ENCODE assay signal across 8 mouse cellular contexts in the genomic region with DNA sequence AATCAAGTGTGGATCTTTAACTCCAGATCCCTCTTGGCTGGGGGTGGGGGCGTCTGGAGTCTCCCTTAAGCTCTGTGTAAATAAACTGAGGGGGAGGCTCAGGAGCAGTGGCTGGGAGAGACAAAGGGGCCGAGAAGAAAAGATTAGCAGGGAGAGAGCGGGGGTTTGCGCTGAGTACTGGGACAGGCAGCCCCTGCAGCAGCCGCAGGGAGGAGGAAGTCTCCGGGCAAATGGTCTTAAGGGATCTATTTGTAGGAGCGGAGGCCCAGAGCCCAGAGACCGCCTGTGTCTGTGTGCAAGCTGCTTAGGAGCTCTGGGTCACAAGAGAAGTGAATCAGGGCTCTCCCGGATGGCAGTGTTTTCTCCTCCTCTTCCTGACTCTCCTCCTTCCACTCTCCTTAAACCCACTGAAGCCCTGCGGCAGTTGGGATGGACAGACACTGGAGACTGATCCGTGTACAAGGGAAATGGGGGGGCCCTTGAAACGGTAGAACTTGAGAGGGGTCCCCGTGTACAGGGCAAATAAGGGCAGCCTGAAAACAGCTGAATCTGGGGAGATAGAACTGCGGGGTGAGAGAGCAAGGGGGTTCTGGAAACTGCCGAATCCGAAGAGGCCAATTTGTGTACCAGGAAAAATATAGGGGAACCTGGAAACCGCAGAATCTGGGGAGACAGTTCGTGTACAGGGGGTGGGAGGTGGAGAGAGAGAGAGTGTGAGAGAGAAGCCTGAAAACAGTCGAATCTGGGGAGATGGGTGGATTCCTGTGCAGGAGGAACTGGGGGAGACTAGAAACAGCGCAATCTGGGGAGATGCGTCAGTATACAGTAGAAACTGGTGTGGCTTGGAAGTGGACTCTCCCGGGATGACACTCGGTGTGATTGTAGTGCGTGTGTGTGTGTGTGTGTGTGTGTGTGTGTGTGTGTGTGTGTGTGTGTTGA. TPM values are rescaled to one million over a fixed set of nuclear protein-coding genes. Genes with fewer than 3 reads are reported as not detected.
A peak's percentile ranks its signal among the peaks of the same experiment; 100 is the strongest.
DNase-seq lines count a peak whose midpoint lies in the region; ATAC-seq and TF ChIP-seq lines count a peak whose summit lies in the region.

No protein-coding gene starts in this region.

- 11% methylated on average over 24 of the region's 24 CpGs for WGBS in heart, embryonic 10.5 days
- 2% methylated on average over 24 of the region's 24 CpGs for WGBS in forebrain, embryonic 11.5 days
- 14% methylated on average over 24 of the region's 24 CpGs for WGBS in stomach, embryonic 16.5 days

- no peak for TF ChIP-seq CTCF in E14TG2a.4 (conservative IDR thresholded peaks at IDR 0.05; ENCODE audit: low read length)

- H3K27ac ChIP-seq in heart, embryonic 10.5 days: peak overlapping the region; percentile 86
- H3K27ac ChIP-seq in forebrain, embryonic 11.5 days (ENCODE audit: low read depth, low read length): peak overlapping the region; percentile 100
- H3K27ac ChIP-seq in stomach, embryonic 16.5 days (ENCODE audit: low read length): peak overlapping the region; percentile 64

- H3K4me2 ChIP-seq in forebrain, embryonic 11.5 days (ENCODE audit: low read depth, low read length, severe bottlenecking): peak overlapping the region; percentile 50
- peak overlapping the region; percentile 35 for H3K4me2 ChIP-seq in stomach, embryonic 16.5 days (ENCODE audit: low read depth, low read length)

- no peaks in the 10 kb centered on the region for H3K9me3 ChIP-seq in heart, embryonic 10.5 days
- H3K9me3 ChIP-seq in E14TG2a.4 (ENCODE audit: low read length): no peaks in the 10 kb centered on the region
- H3K9me3 ChIP-seq in forebrain, embryonic 11.5 days (ENCODE audit: control insufficient read depth, low read length): no peaks in the 10 kb centered on the region
- no peaks in the 10 kb centered on the region for H3K9me3 ChIP-seq in stomach, embryonic 16.5 days (replicated peaks; ENCODE audit: control insufficient read depth, low read length)

- no peak for DNase-seq in heart, embryonic 10.5 days (ENCODE audit: low spot score)
- DNase-seq in heart, postnatal 36 days: no peak
- DNase-seq in forebrain, embryonic 11.5 days (ENCODE audit: low spot score): peak; percentile 85
- DNase-seq in mesoderm, embryonic 11.5 days (ENCODE audit: low read depth, low spot score): peak; percentile 65
- DNase-seq in T-cell, adult 2 months (ENCODE audit: low spot score): no peak
- no peak for DNase-seq in left cerebral cortex, postnatal 36 days (ENCODE audit: low spot score in 2 of 2)

- H3K9ac ChIP-seq in forebrain, embryonic 11.5 days (ENCODE audit: low read length): peak overlapping the region; percentile 73
- peak overlapping the region; percentile 64 for H3K9ac ChIP-seq in stomach, embryonic 16.5 days (ENCODE audit: low read length)

- intact Hi-C loops in heart, postnatal 36 days (cut with DNase I): no loop called here
- intact Hi-C loops in left cerebral cortex, postnatal 36 days (cut with DNase I): loop anchor here (2.0 kb wide), 1 partner anchor 30 kb away; no protein-coding TSS in a partner anchor

- no peaks in the 10 kb centered on the region for H3K36me3 ChIP-seq in heart, embryonic 10.5 days
- H3K36me3 ChIP-seq in E14TG2a.4 (ENCODE audit: insufficient read depth, low read length): no peaks in the 10 kb centered on the region
- no peaks in the 10 kb centered on the region for H3K36me3 ChIP-seq in forebrain, embryonic 11.5 days (ENCODE audit: control insufficient read depth, insufficient read depth, low read length)
- H3K36me3 ChIP-seq in stomach, embryonic 16.5 days (ENCODE audit: control insufficient read depth, insufficient read depth, low read length): no peaks in the 10 kb centered on the region

- ATAC-seq in forebrain, embryonic 11.5 days (replicated peaks; ENCODE audit: low FRiP score): peak; percentile 45
- ATAC-seq in stomach, embryonic 16.5 days (ENCODE audit: insufficient read depth, low FRiP score): peak; percentile 51; the same call in 1 of the 2 replicates

- peaks cover 40% of the 10 kb centered on the region for H3K27me3 ChIP-seq in heart, embryonic 10.5 days (ENCODE audit: insufficient read depth, poor library complexity, severe bottlenecking)
- H3K27me3 ChIP-seq in E14TG2a.4 (ENCODE audit: insufficient read depth, low read length): peaks cover 47% of the 10 kb centered on the region
- no peaks in the 10 kb centered on the region for H3K27me3 ChIP-seq in forebrain, embryonic 11.5 days (ENCODE audit: control insufficient read depth, insufficient read depth, low read length)
- peaks cover 6% of the 10 kb centered on the region; the same call in 1 of the 2 replicates for H3K27me3 ChIP-seq in stomach, embryonic 16.5 days (ENCODE audit: control insufficient read depth, insufficient read depth, low read length)

- H3K4me1 ChIP-seq in heart, embryonic 10.5 days: peaks cover 52% of the 10 kb centered on the region
- H3K4me1 ChIP-seq in E14TG2a.4 (replicated peaks; ENCODE audit: low read depth, low read length): peaks cover 50% of the 10 kb centered on the region
- peaks cover 47% of the 10 kb centered on the region for H3K4me1 ChIP-seq in forebrain, embryonic 11.5 days (replicated peaks; ENCODE audit: control insufficient read depth, insufficient read depth, low read length)
- H3K4me1 ChIP-seq in stomach, embryonic 16.5 days (ENCODE audit: control insufficient read depth, insufficient read depth, low read length): peaks cover 22% of the 10 kb centered on the region

- H3K4me3 ChIP-seq in heart, embryonic 10.5 days: peak overlapping the region; percentile 32
- peak overlapping the region; percentile 61 for H3K4me3 ChIP-seq in E14TG2a.4 (replicated peaks; ENCODE audit: low read length)
- peak overlapping the region; percentile 5; the same call in 1 of the 2 replicates for H3K4me3 ChIP-seq in forebrain, embryonic 11.5 days (ENCODE audit: low read depth, low read length)
- no peak overlapping the region for H3K4me3 ChIP-seq in stomach, embryonic 16.5 days (replicated peaks; ENCODE audit: low read length)

RNA-seq across cellular contexts. Expression of a gene that starts 23.0 kb away (rescaled TPM):
- polyA plus RNA-seq in heart, embryonic 10.5 days (2016; fragmentation: Nextera tagmentation; extraction: Ambion mirVana): 86.6 and 90.1 TPM in 2 replicates
- total RNA-seq in heart, postnatal 36 days (2021): 10 to 100 TPM; 36.0 to 39.4 TPM
- 33.2 and 33.8 TPM in 2 replicates for polyA plus RNA-seq in forebrain, embryonic 11.5 days (2014; fragmentation: Nextera tagmentation; extraction: Ambion mirVana)
- 124 and 136 TPM in 2 replicates for polyA plus RNA-seq in stomach, embryonic 16.5 days (2015; fragmentation: Nextera tagmentation; extraction: Ambion mirVana)
- 1 to 10 TPM; 4.5 to 5.0 TPM for total RNA-seq in left cerebral cortex, postnatal 36 days (2021)

RNA-seq across cellular contexts. Expression of a gene that starts 42.9 kb away (rescaled TPM):
- 65.0 and 78.7 TPM in 2 replicates for polyA plus RNA-seq in heart, embryonic 10.5 days (2016; fragmentation: Nextera tagmentation; extraction: Ambion mirVana)
- 100 to 1,000 TPM; 397 to 404 TPM for total RNA-seq in heart, postnatal 36 days (2021)
- 38.6 and 42.9 TPM in 2 replicates for polyA plus RNA-seq in forebrain, embryonic 11.5 days (2014; fragmentation: Nextera tagmentation; extraction: Ambion mirVana)
- polyA plus RNA-seq in stomach, embryonic 16.5 days (2015; fragmentation: Nextera tagmentation; extraction: Ambion mirVana): 64.8 and 65.7 TPM in 2 replicates
- total RNA-seq in left cerebral cortex, postnatal 36 days (2021): 100 to 1,000 TPM; 262 to 282 TPM

RNA-seq across cellular contexts. Expression of a gene that starts 43.6 kb away (rescaled TPM):
- polyA plus RNA-seq in heart, embryonic 10.5 days (2016; fragmentation: Nextera tagmentation; extraction: Ambion mirVana): 68.3 and 84.3 TPM in 2 replicates
- 10 to 100 TPM; 22.7 to 23.7 TPM for total RNA-seq in heart, postnatal 36 days (2021)
- polyA plus RNA-seq in forebrain, embryonic 11.5 days (2014; fragmentation: Nextera tagmentation; extraction: Ambion mirVana): 83.4 and 94.0 TPM in 2 replicates
- 68.7 and 75.0 TPM in 2 replicates for polyA plus RNA-seq in stomach, embryonic 16.5 days (2015; fragmentation: Nextera tagmentation; extraction: Ambion mirVana)
- total RNA-seq in left cerebral cortex, postnatal 36 days (2021): 10 to 100 TPM; 30.3 to 31.5 TPM

RNA-seq across cellular contexts. Expression of a gene that starts 55.2 kb away (rescaled TPM):
- polyA plus RNA-seq in heart, embryonic 10.5 days (2016; fragmentation: Nextera tagmentation; extraction: Ambion mirVana): 0.90 and 1.5 TPM in 2 replicates
- total RNA-seq in heart, postnatal 36 days (2021): 1 to 10 TPM in 1 of 2 experiments, under 1 TPM in 1; 0.73 to 1.8 TPM
- polyA plus RNA-seq in forebrain, embryonic 11.5 days (2014; fragmentation: Nextera tagmentation; extraction: Ambion mirVana): 0.25 and 0.29 TPM in 2 replicates
- 70.8 and 81.7 TPM in 2 replicates for polyA plus RNA-seq in stomach, embryonic 16.5 days (2015; fragmentation: Nextera tagmentation; extraction: Ambion mirVana)
- not detected for total RNA-seq in left cerebral cortex, postnatal 36 days (2021)

Comparison
In these comparisons a context has a peak if more than half of its experiments do, and no peak if none do; other contexts are left out.
1. DNase-seq: peak in forebrain, embryonic 11.5 days (single experiment) and mesoderm, embryonic 11.5 days (single experiment); none in heart, embryonic 10.5 days (single experiment), heart, postnatal 36 days (0 of 2), T-cell, adult 2 months (single experiment) and left cerebral cortex, postnatal 36 days (0 of 2).
2. Peak in every context shown above with its lines, with median percentiles within 50 percentile points of each other: H3K27ac ChIP-seq.